Comparison of ENCODE assay signal across 26 mouse cellular contexts in genomic region chr8:92171578-92171977, GRCm38 (mm10).
"Had no signal": no experiment of that assay in that cellular context is flagged by ENCODE, and none has a peak within 500 bp of the region (broad histone marks: within the 10 kb centered on the region; RNA-seq: fewer than 3 reads in every experiment).

No protein-coding gene starts in this region.

- H3K27me3 ChIP-seq: embryonic facial prominence, embryonic 12.5 days; embryonic facial prominence, embryonic 13.5 days; embryonic facial prominence, embryonic 15.5 days had no signal

- DNase-seq: cerebellum, adult 8-10 months; cerebellum, adult 9-10 months; cerebellum, adult 9-11 months; cerebellum, postnatal 10 days; cerebellum, postnatal 14 days; cerebellum, postnatal 25 days; cerebellum, postnatal 36 days; embryo, embryonic 11 days; forebrain, postnatal 0 days; gastrocnemius, adult 2 months; gastrocnemius, postnatal 10 days; gastrocnemius, postnatal 14 days; gastrocnemius, postnatal 25 days; gastrocnemius, postnatal 36 days; heart, adult 11 months; heart, adult 18-20 months; heart, adult 2 months had no signal

- H3K4me2 ChIP-seq: embryonic facial prominence, embryonic 12.5 days; embryonic facial prominence, embryonic 13.5 days; embryonic facial prominence, embryonic 15.5 days; forebrain, embryonic 12.5 days; forebrain, embryonic 13.5 days; forebrain, embryonic 15.5 days had no signal

- H3K4me3 ChIP-seq: embryonic facial prominence, embryonic 10.5 days; embryonic facial prominence, embryonic 12.5 days; embryonic facial prominence, embryonic 13.5 days; embryonic facial prominence, embryonic 15.5 days; erythroblast, embryonic 14.5 days; forebrain, embryonic 10.5 days; forebrain, embryonic 12.5 days; forebrain, embryonic 13.5 days; forebrain, embryonic 15.5 days; gastrocnemius, adult 2 months; heart, adult 2 months had no signal

- H3K27ac ChIP-seq: embryonic facial prominence, embryonic 10.5 days; embryonic facial prominence, embryonic 12.5 days; embryonic facial prominence, embryonic 13.5 days; embryonic facial prominence, embryonic 15.5 days; forebrain, embryonic 10.5 days; forebrain, embryonic 12.5 days; forebrain, embryonic 13.5 days; forebrain, embryonic 15.5 days; gastrocnemius, adult 2 months; heart, adult 2 months had no signal

- H3K36me3 ChIP-seq: embryonic facial prominence, embryonic 10.5 days; embryonic facial prominence, embryonic 12.5 days; embryonic facial prominence, embryonic 13.5 days; embryonic facial prominence, embryonic 15.5 days; forebrain, embryonic 10.5 days; forebrain, embryonic 12.5 days; forebrain, embryonic 15.5 days had no signal
